Mouse (Mus musculus) embryonic facial prominence, embryonic 14.5 days (tissue): ENCODE measurements at regions not wholly inside any gene's neighbourhood (a gene's known extent, or its start where the extent isn't known, plus 50 kb on each side); places are given as distances from the start of the nearest gene placed in this dataset.

Experiments
- ATAC-seq: fragments of 200-750 bp; cut with Nextera tagmentation; 2 replicates; pipeline ENCODE4 v1.8.0; 2017; ENCODE audit warnings: low read depth, moderate number of reproducible peaks, moderate TSS enrichment
- DNase-seq: peaks from one replicate; pipeline ENCODE4 v3.0.0-alpha.2; 2015; ENCODE audit warnings: low spot score
- H3K27ac ChIP-seq: fragments of 300-500 bp; sonication (generic); replicated peaks from 2 replicates; pipeline ENCODE4 v1.5.1; 2014; ENCODE audit warnings: low read depth, mild to moderate bottlenecking, low read length, moderate library complexity
- H3K27me3 ChIP-seq: fragments of 300-500 bp; sonication (generic); replicated peaks from 2 replicates; pipeline ENCODE4 v1.6.1; 2014; ENCODE audit warnings: low read length; ENCODE audit not compliant: control insufficient read depth, insufficient read depth
- H3K36me3 ChIP-seq: fragments of 300-500 bp; sonication (generic); 2 replicates; pipeline ENCODE4 v1.6.1; 2014; ENCODE audit warnings: low read length, mixed read lengths; ENCODE audit not compliant: control insufficient read depth, insufficient read depth
- H3K4me1 ChIP-seq: fragments of 300-500 bp; sonication (generic); 2 replicates; pipeline ENCODE4 v1.6.1; 2014; ENCODE audit warnings: antibody characterized with exemption, low read length; ENCODE audit not compliant: control insufficient read depth, insufficient read depth
- H3K4me2 ChIP-seq: fragments of 300-500 bp; sonication (generic); 2 replicates; pipeline ENCODE4 v1.6.1; 2014; ENCODE audit warnings: low read depth, mild to moderate bottlenecking, low read length, moderate library complexity, mixed read lengths
- H3K4me3 ChIP-seq: fragments of 300-500 bp; sonication (generic); 2 replicates; pipeline ENCODE4 v1.5.1; 2014; ENCODE audit warnings: low read depth, mild to moderate bottlenecking, low read length
- H3K9ac ChIP-seq: fragments of 300-500 bp; sonication (generic); 2 replicates; pipeline ENCODE4 v1.6.1; 2014; ENCODE audit warnings: low read depth, mild to moderate bottlenecking, low read length, moderate library complexity, mixed read lengths
- H3K9me3 ChIP-seq: fragments of 300-500 bp; sonication (generic); 2 replicates; pipeline ENCODE4 v1.6.1; 2016; ENCODE audit warnings: low read length; ENCODE audit not compliant: control insufficient read depth
- WGBS: fragments of 180-500 bp; shearing (Covaris S2); extraction: QIAGEN DNeasy Blood & Tissue Kit; methylation state at CpG from one replicate; pipeline ENCODE4 v1.1.7; 2014; 5-methylcytosine and 5-hydroxymethylcytosine counted together

- DNase-seq (no peak), ATAC-seq (no peak)
- Histone ChIP-seq H3K36me3 (peaks cover 9% of the 10 kb centered on the region; the same call in 1 of the 2 replicates), H3K4me1 (0 out of 2 replicates have a peak, but pooled peaks cover 9% of the 10 kb centered on the region), H3K4me2 (peak overlapping the region; percentile 76), H3K9ac (no peak overlapping the region), H3K27ac (no peak overlapping the region; the same call in 1 of the 2 replicates), H3K9me3 (no peaks in the 10 kb centered on the region), H3K27me3 (no peaks in the 10 kb centered on the region), H3K4me3 (peak overlapping the region; percentile 65; the same call in 1 of the 2 replicates)
- WGBS = 57% methylated on average over 6 of the region's 6 CpGs
Measured at GRCm38 (mm10) chr16:77332285-77332684, 269.6 kb downstream of the Gm11146 start.

DNA sequence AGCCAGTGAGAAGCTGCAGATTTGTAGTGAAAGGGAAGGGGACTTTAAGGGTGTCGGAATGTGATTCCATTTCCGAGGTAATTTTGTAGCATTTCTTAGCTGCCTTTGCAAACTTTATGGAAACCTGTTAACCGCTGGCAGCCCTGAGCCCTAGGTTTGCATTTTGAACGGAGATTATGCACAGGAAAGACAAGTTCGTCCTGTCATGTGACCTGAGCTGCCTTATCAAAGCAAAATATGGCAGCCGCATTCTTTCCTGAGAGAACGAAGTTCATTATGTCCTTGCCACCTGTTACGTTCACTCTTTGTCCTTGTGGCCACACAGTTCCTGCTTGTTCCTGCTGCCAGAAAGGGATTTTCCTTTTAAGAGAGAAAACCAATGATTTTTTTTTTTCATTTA lies 270.9 kb downstream of the Gm11146 start:
- H3K27ac ChIP-seq = peak overlapping the region; percentile 99
- H3K27me3 ChIP-seq = no peaks in the 10 kb centered on the region
- H3K9me3 ChIP-seq = no peaks in the 10 kb centered on the region
- peaks cover 9% of the 10 kb centered on the region; the same call in 1 of the 2 replicates for H3K36me3 ChIP-seq
- H3K4me2 ChIP-seq = peak overlapping the region; percentile 76
- ATAC-seq (peak; percentile 68), DNase-seq (peak; percentile 93)
- H3K4me1 ChIP-seq = 0 out of 2 replicates have a peak, but pooled peaks cover 9% of the 10 kb centered on the region
- 7% methylated on average over 8 of the region's 8 CpGs for WGBS
- H3K9ac ChIP-seq = peak overlapping the region; percentile 85
- H3K4me3 ChIP-seq = peak overlapping the region; percentile 65

DNA sequence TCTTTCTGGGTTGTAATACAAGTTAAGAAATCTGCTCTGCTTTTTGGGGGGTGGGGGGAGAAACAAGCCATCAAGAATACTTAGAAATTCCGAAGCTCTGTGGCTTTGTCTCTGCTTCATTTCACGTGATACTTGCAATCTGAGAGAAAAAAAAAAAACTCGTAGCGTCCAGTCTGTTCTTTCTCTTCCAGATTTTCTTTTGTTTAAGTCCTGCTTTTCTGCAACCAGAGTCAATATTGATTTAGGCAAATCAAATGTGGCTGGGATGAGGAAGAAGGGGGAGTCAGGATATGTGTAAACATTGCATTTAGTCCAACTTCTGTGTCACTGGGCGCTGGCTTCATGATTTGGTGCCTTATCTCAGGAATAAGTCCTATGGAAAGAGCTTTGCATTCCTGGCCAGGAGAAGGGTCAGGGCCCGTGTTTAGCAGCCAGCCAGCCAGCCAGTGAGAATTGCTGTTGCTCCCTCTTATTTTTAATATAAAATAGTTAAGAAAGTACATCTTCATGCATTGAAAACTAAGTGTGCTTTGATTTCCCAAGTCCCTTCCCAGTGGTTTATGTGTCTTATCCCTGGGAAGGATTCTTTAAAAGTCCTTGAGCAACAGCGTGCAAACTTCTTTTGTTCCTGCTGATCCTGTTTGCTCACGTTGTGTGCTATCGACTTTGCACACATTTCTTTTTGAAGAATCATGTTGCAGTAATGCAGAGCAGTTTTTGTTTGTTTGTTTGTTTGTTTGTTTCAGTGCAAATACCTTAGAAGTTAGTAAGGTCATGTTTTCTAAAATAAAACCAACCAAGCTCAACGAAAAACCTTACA lies 272.0 kb downstream of the Gm11146 start:
- H3K27me3 ChIP-seq = no peaks in the 10 kb centered on the region
- WGBS = 6% methylated on average over 10 of the region's 10 CpGs
- peak overlapping the region; percentile 76 for H3K4me2 ChIP-seq
- peak overlapping the region; percentile 99 for H3K27ac ChIP-seq
- DNase-seq = peak; percentile 70
- peak overlapping the region; percentile 85 for H3K9ac ChIP-seq
- 0 out of 2 replicates have a peak, but pooled peaks have one; percentile 26 for ATAC-seq
- peaks cover 9% of the 10 kb centered on the region; the same call in 1 of the 2 replicates for H3K36me3 ChIP-seq
- H3K4me1 ChIP-seq = 0 out of 2 replicates have a peak, but pooled peaks cover 9% of the 10 kb centered on the region
- no peaks in the 10 kb centered on the region for H3K9me3 ChIP-seq
- peak overlapping the region; percentile 65 for H3K4me3 ChIP-seq

GRCm38 (mm10) chr16:77329160-77329691 lies 272.7 kb downstream of the Gm11146 start:
- WGBS = under 1% methylated on average over 17 of the region's 17 CpGs
- no peaks in the 10 kb centered on the region for H3K27me3 ChIP-seq
- H3K9ac ChIP-seq = peak overlapping the region; percentile 85
- DNase-seq (peak; percentile 85), ATAC-seq (peak; percentile 72)
- H3K4me2 ChIP-seq = peak overlapping the region; percentile 76
- H3K27ac ChIP-seq = peak overlapping the region; percentile 99
- H3K4me1 ChIP-seq = 0 out of 2 replicates have a peak, but pooled peaks cover 9% of the 10 kb centered on the region
- H3K9me3 ChIP-seq = no peaks in the 10 kb centered on the region
- H3K36me3 ChIP-seq = peaks cover 9% of the 10 kb centered on the region; the same call in 1 of the 2 replicates
- peak overlapping the region; percentile 65 for H3K4me3 ChIP-seq

GRCm38 (mm10) chr16:77328628-77329159 lies 273.2 kb downstream of the Gm11146 start:
- Histone ChIP-seq H3K4me2 (peak overlapping the region; percentile 76), H3K27ac (peak overlapping the region; percentile 99), H3K36me3 (peaks cover 5% of the 10 kb centered on the region; the same call in 1 of the 2 replicates), H3K9ac (peak overlapping the region; percentile 85), H3K4me3 (peak overlapping the region; percentile 65), H3K27me3 (no peaks in the 10 kb centered on the region), H3K4me1 (0 out of 2 replicates have a peak, but pooled peaks cover 9% of the 10 kb centered on the region), H3K9me3 (no peaks in the 10 kb centered on the region)
- peak; percentile 27 for ATAC-seq
- DNase-seq = no peak
- WGBS = 21% methylated on average over 6 of the region's 6 CpGs

GRCm38 (mm10) chr16:77328049-77328448 lies 273.8 kb downstream of the Gm11146 start:
- Histone ChIP-seq H3K27me3 (no peaks in the 10 kb centered on the region), H3K9ac (no peak overlapping the region), H3K4me3 (no peak overlapping the region), H3K36me3 (no peaks in the 10 kb centered on the region), H3K4me2 (peak overlapping the region; percentile 21; the same call in 1 of the 2 replicates), H3K4me1 (0 out of 2 replicates have a peak, but pooled peaks cover 9% of the 10 kb centered on the region), H3K27ac (0 out of 2 replicates have a peak overlapping the region, but pooled peaks have one; percentile 99), H3K9me3 (no peaks in the 10 kb centered on the region)
- DNase-seq (no peak), ATAC-seq (no peak)
- WGBS = 55% methylated on average over 5 of the region's 5 CpGs

- H3K9me3 ChIP-seq = no peaks in the 10 kb centered on the region
- H3K27me3 ChIP-seq = no peaks in the 10 kb centered on the region
- H3K4me3 ChIP-seq = no peak overlapping the region
- 0 out of 2 replicates have a peak, but pooled peaks have one; percentile 53 for ATAC-seq
- 23% methylated on average over 5 of the region's 5 CpGs for WGBS
- peak; percentile 54 for DNase-seq
- H3K4me1 ChIP-seq = no peaks in the 10 kb centered on the region
- H3K9ac ChIP-seq = no peak overlapping the region
- H3K4me2 ChIP-seq = no peak overlapping the region
- no peaks in the 10 kb centered on the region for H3K36me3 ChIP-seq
- H3K27ac ChIP-seq = no peak overlapping the region
Measured at GRCm38 (mm10) chr16:77322338-77322737, 279.6 kb downstream of the Gm11146 start.

- WGBS = 98% methylated on average over 1 of the region's 1 CpGs
- no peak overlapping the region for H3K9ac ChIP-seq
Measured at GRCm38 (mm10) chr16:77318150-77318549, 283.7 kb downstream of the Gm11146 start.

More at GRCm38 (mm10) chr16:77318150-77318549, 283.7 kb downstream of the Gm11146 start:
- no peaks in the 10 kb centered on the region for H3K4me1 ChIP-seq
- no peaks in the 10 kb centered on the region for H3K36me3 ChIP-seq
- DNase-seq (no peak), ATAC-seq (no peak)
- no peak overlapping the region for H3K27ac ChIP-seq
- no peak overlapping the region for H3K4me2 ChIP-seq
- H3K9me3 ChIP-seq = no peaks in the 10 kb centered on the region
- H3K27me3 ChIP-seq = no peaks in the 10 kb centered on the region
- H3K4me3 ChIP-seq = no peak overlapping the region
